Mouse (Mus musculus): ENCODE results near the gene Spata31d1d. TPM values are rescaled to one million over a fixed set of nuclear protein-coding genes. Genes with fewer than 3 reads are reported as not detected.
"Not testable (repeated sequence)": the region's sequence is repeated elsewhere in the genome, so short reads cannot be mapped to it uniquely, and the experiment has no call there.

The Spata31d1d gene
- polyA plus RNA-seq, 1 experiment from 2014 or later, result not detected

GRCm38 (mm10) chr13:59726139-59726867 is 5.2 kb downstream of the Spata31d1d start:
- WGBS, result 39% methylated on average over 29 of the region's 29 CpGs
- Histone ChIP-seq H3K4me3 (0 out of 2 replicates have a peak overlapping the region, but pooled peaks have one; percentile 4), H3K9ac (peak overlapping the region; percentile 45; the same call in 1 of the 2 replicates), H3K27me3 (no peaks in the 10 kb centered on the region), H3K9me3 (no peaks in the 10 kb centered on the region), H3K4me2 (peak overlapping the region; percentile 48), H3K36me3 (no peaks in the 10 kb centered on the region), H3K4me1 (replicated peaks) (peaks cover 16% of the 10 kb centered on the region), H3K27ac (replicated peaks) (no peak overlapping the region)
- ATAC-seq (ENCODE audit: low read depth), result no peak

GRCm38 (mm10) chr13:59722089-59722488 is 9.5 kb downstream of the Spata31d1d start:
- H3K9ac ChIP-seq; H3K27ac ChIP-seq (replicated peaks); H3K4me3 ChIP-seq; H3K36me3 ChIP-seq; H3K4me2 ChIP-seq; H3K27me3 ChIP-seq; H3K9me3 ChIP-seq; ATAC-seq (ENCODE audit: low read depth): not testable (repeated sequence)
- peaks cover 17% of the 10 kb centered on the region for H3K4me1 ChIP-seq (replicated peaks)
- 86% methylated on average over 1 of the region's 1 CpGs for WGBS

- Histone ChIP-seq H3K27ac (replicated peaks) (0 out of 2 replicates have a peak overlapping the region, but pooled peaks have one; percentile 23), H3K36me3 (no peaks in the 10 kb centered on the region), H3K4me2 (no peak overlapping the region), H3K4me1 (replicated peaks) (peaks cover 7% of the 10 kb centered on the region), H3K27me3 (no peaks in the 10 kb centered on the region), H3K9me3 (no peaks in the 10 kb centered on the region), H3K4me3 (no peak overlapping the region), H3K9ac (no peak overlapping the region)
- no peak for ATAC-seq (ENCODE audit: low read depth)
- 85% methylated on average over 1 of the region's 1 CpGs for WGBS
These were observed 12.1 kb downstream of the Spata31d1d start for GRCm38 (mm10) chr13:59719475-59719874.

- not testable (repeated sequence) for ATAC-seq (ENCODE audit: low read depth); H3K4me2 ChIP-seq; H3K9me3 ChIP-seq; H3K36me3 ChIP-seq; H3K4me3 ChIP-seq; H3K4me1 ChIP-seq (replicated peaks); H3K27me3 ChIP-seq; H3K9ac ChIP-seq
- WGBS, result 28% methylated on average over 6 of the region's 6 CpGs
- H3K27ac ChIP-seq (replicated peaks), result 0 out of 2 replicates have a peak overlapping the region, but pooled peaks have one; percentile 23
These were observed 12.6 kb downstream of the Spata31d1d start for GRCm38 (mm10) chr13:59718857-59719440.

DNA sequence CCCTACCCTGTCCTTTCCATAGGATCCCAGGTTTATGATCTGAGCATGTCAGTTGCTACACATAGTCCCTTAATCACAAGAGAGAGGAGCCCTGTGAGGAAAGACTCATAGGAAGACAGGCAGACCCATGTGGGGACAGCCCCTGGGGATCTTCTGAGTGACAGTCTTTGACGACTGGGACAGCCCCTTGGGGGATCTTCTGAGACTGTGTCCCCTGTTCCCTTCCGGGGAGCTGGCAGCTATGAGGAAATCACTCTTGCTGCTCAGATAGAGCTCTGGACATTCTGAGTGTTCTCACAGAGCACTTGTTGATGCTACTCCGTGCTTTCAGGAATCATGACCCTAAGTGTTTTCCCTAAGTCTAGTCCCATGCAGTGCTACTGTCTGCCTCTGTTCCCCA is 17.8 kb downstream of the Spata31d1d start:
- WGBS, result 40% methylated on average over 3 of the region's 3 CpGs

DNA sequence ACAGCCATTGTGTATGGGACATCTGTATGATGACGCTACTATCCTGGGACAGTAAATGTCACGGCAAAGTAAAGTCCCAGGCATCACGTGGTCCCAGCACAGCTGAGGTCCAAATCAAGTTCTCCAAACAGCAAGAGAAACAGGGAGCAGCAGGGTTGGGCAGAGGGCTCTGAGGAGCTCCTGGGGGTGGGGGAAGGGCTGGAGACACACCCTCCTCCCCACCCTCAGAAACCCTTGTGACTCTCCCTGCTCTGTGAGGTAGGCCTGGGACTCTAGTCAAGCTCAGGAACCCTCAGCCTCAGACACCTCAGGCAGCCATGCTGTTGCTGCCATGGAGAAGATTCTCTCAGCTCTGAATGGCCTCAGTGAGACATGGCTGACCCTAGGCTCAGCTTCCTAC is 19.6 kb downstream of the Spata31d1d start, which contains the start of gene Spata31d1b:
Gene Spata31d1b (plus strand): TSS at position 301 of the 400 bp plus-strand sequence.
- 66% methylated on average over 3 of the region's 3 CpGs for WGBS
- ATAC-seq (ENCODE audit: low read depth); H3K4me2 ChIP-seq: not testable (repeated sequence)

More for the DNA sequence above, 17.8 kb downstream of the Spata31d1d start:
- H3K4me2 ChIP-seq, result no peak overlapping the region
- no peaks in the 10 kb centered on the region for H3K27me3 ChIP-seq
- no peak overlapping the region for H3K9ac ChIP-seq
- no peaks in the 10 kb centered on the region for H3K4me1 ChIP-seq (replicated peaks)
- ATAC-seq (ENCODE audit: low read depth), result no peak
- no peaks in the 10 kb centered on the region for H3K36me3 ChIP-seq
- H3K9me3 ChIP-seq, result no peaks in the 10 kb centered on the region
- no peak overlapping the region for H3K4me3 ChIP-seq
- no peak overlapping the region for H3K27ac ChIP-seq (replicated peaks)

GRCm38 (mm10) chr13:59710230-59710629 is 21.3 kb downstream of the Spata31d1d start, which contains the start of gene Spata31d1a:
TSS of gene Spata31d1a (minus strand) at chr13:59710330.
- no peaks in the 10 kb centered on the region for H3K4me1 ChIP-seq (replicated peaks)
- ATAC-seq (ENCODE audit: low read depth), result no peak
- no peaks in the 10 kb centered on the region for H3K36me3 ChIP-seq
- H3K9ac ChIP-seq, result no peak within 1 kb of the TSS
- H3K4me3 ChIP-seq, result no peak within 1 kb of the TSS
- no peaks in the 10 kb centered on the region for H3K27me3 ChIP-seq
- 90% methylated on average over 15 of the region's 15 CpGs for WGBS
- H3K9me3 ChIP-seq, result no peaks in the 10 kb centered on the region
- no peak within 1 kb of the TSS for H3K27ac ChIP-seq (replicated peaks)
- no peak within 1 kb of the TSS for H3K4me2 ChIP-seq

More for the DNA sequence above, 19.6 kb downstream of the Spata31d1d start, which contains the start of gene Spata31d1b:
- not testable (repeated sequence) for H3K9ac ChIP-seq; H3K4me1 ChIP-seq (replicated peaks); H3K27me3 ChIP-seq; H3K27ac ChIP-seq (replicated peaks); H3K4me3 ChIP-seq; H3K9me3 ChIP-seq; H3K36me3 ChIP-seq

GRCm38 (mm10) chr13:59704562-59704961 is 27.0 kb downstream of the Spata31d1d start:
- ATAC-seq (ENCODE audit: low read depth), result no peak
- no peaks in the 10 kb centered on the region for H3K27me3 ChIP-seq
- no peaks in the 10 kb centered on the region for H3K4me1 ChIP-seq (replicated peaks)
- no peak overlapping the region for H3K4me3 ChIP-seq
- H3K36me3 ChIP-seq, result no peaks in the 10 kb centered on the region
- H3K4me2 ChIP-seq, result no peak overlapping the region
- WGBS, result 59% methylated on average over 12 of the region's 12 CpGs
- no peak overlapping the region for H3K9ac ChIP-seq
- H3K9me3 ChIP-seq, result no peaks in the 10 kb centered on the region
- H3K27ac ChIP-seq (replicated peaks), result no peak overlapping the region

GRCm38 (mm10) chr13:59703514-59703913 is 28.0 kb downstream of the Spata31d1d start:
- whole genome bisulfite sequencing, result 88% methylated on average over 12 of the region's 12 CpGs
- no peaks in the 10 kb centered on the region for H3K27me3 ChIP-seq
- ATAC-seq (ENCODE audit: low read depth), result no peak
- H3K9me3 ChIP-seq, result no peaks in the 10 kb centered on the region
- no peak overlapping the region for H3K9ac ChIP-seq
- H3K4me3 ChIP-seq, result no peak overlapping the region
- no peak overlapping the region for H3K4me2 ChIP-seq
- H3K36me3 ChIP-seq, result no peaks in the 10 kb centered on the region
- no peaks in the 10 kb centered on the region for H3K4me1 ChIP-seq (replicated peaks)
- no peak overlapping the region for H3K27ac ChIP-seq (replicated peaks)

DNA sequence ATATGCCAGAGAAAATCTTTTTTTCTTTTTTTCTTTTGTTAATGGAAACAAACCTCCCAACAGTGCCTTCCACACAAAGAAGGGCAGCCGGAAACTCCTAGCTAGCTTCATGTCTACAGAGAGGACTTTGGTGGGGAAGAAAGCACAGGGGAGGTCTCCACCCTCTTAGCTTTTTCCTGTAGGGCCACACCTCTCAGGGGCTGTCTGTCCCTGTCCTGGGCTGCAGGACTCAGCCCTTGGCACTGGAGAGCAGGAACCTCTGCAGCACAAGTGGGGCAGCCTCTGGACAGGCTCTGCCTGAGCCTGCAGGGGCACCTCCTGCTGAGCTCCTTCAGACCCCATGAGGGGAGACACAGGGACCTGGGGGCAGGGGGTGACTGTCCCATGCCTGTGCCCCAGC is 31.4 kb downstream of the Spata31d1d start:
- WGBS, result 65% methylated on average over 1 of the region's 1 CpGs
- not testable (repeated sequence) for H3K27ac ChIP-seq (replicated peaks); H3K4me1 ChIP-seq (replicated peaks); H3K4me3 ChIP-seq; H3K9ac ChIP-seq; H3K4me2 ChIP-seq; H3K27me3 ChIP-seq; H3K36me3 ChIP-seq; H3K9me3 ChIP-seq; ATAC-seq (ENCODE audit: low read depth)

DNA sequence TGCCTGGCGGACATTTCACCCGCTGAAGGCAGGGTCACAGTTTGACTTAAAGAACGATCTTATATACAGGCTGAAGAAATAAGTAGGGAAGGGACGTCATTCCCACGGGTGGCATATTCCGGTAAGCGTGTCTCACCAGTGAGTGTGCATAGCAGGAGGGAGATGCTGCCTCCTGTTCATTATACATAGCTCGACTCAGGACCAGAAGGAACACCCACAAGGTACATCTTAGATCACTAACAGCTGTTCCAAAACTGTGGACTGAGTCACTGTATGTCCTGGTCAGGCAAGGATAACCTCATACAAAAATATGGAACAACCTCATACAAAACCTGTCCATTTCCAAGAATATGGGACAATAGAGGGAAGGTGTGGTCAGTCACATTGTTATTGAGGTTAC is 32.4 kb downstream of the Spata31d1d start:
- H3K4me1 ChIP-seq (replicated peaks), result no peaks in the 10 kb centered on the region
- no peak for ATAC-seq (ENCODE audit: low read depth)
- WGBS, result 84% methylated on average over 8 of the region's 8 CpGs

GRCm38 (mm10) chr13:59695781-59696180 is 35.8 kb downstream of the Spata31d1d start:
- H3K27me3 ChIP-seq, result no peaks in the 10 kb centered on the region
- 88% methylated on average over 7 of the region's 7 CpGs for WGBS
- H3K36me3 ChIP-seq, result no peaks in the 10 kb centered on the region
- no peaks in the 10 kb centered on the region for H3K4me1 ChIP-seq (replicated peaks)
- H3K4me2 ChIP-seq, result no peak overlapping the region
- no peak for ATAC-seq (ENCODE audit: low read depth)
- no peak overlapping the region for H3K27ac ChIP-seq (replicated peaks)
- H3K9me3 ChIP-seq, result peaks cover 3% of the 10 kb centered on the region; the same call in 1 of the 2 replicates
- no peak overlapping the region for H3K9ac ChIP-seq
- no peak overlapping the region for H3K4me3 ChIP-seq

More for the DNA sequence above, 32.4 kb downstream of the Spata31d1d start:
- Histone ChIP-seq H3K36me3 (no peaks in the 10 kb centered on the region), H3K4me3 (no peak overlapping the region), H3K9ac (no peak overlapping the region), H3K27ac (replicated peaks) (no peak overlapping the region), H3K9me3 (peaks cover 3% of the 10 kb centered on the region; the same call in 1 of the 2 replicates), H3K4me2 (no peak overlapping the region), H3K27me3 (no peaks in the 10 kb centered on the region)
